Mouse (Mus musculus): ENCODE data around the gene Atp6v0a1.

Gene Atp6v0a1

DNA sequence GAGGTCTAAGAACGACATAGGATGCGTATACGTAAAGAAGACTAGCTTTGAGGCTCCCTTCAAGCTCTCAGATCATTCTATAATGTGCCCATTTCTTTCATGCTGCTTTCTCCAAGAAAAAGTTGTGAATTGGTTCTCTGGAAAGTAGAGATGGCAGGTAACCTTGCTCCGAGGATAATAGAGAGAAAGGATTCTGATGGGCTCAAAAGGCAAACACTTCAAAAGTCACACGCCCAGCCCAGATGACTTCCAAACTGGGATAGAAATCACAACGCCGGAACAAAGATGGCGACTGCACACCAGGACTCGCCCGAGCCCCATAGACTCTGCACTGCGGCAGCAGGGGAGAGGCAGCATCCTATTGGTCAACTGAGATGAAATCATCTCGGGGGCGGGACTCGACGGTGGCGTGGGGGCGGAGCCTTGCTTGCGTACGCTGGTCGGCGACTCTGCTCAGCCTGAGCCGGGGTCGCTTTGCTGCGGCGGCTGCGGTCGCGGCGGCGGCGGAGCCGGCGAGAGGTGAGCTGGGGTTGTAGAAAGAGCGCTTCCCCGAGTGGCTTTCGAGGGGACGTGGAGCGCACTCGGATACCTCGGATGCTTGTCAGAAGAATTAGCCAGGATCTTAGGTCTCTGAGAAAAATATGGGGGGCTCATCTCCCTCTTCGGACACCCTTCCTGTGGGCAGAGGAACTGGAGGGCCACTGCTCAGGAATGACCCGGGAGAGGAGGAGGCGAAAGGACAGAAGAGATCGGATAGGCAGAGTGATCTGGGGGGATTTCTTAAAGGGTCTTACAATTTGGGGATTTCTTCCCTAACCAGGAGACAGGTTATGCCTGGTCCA is at the start of gene Atp6v0a1:
Gene Atp6v0a1, plus strand, starts transcription at position 407 of the 842 bp plus-strand sequence.
- peak; percentile 96 for DNase-seq (ENCODE audit: low read depth, low spot score)

DNA sequence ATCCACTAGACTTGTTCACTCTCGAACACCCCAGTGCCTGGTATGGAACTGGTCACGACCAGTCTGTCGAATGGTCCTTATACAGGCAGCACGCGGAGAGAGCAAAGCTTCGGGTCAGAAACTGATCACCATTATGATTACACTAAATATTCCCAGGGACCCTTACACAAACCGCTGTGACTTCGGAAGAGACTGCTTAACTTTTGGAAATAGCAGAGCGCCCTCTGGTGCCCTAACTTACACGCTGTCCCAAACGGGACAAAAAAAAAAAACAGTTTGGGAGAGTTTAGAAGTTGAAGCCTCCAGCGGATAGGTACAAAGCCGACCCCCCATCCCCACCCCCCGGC is 49.8 kb upstream of the Atp6v0a1 start:
- DNase-seq (ENCODE audit: low read depth, low spot score) = no peak

DNA sequence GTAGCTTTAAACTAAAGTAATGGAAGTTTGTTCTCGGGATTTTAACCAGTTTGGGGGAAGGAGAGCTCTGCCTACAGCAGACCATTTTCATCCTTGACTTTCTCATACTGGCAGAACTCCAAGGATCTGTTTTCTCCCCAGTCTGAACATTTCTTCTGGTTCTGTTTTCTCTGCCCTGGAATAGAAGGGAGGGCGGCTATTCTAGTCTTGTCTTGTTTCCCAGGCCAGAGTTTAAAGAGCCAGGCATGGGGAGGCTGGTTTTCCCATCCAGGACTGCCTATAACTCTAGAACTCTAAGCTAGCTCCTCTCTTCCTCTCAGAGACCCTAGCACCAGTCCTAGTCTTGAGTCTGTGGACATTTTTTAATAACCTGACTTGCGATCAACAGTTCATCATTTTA is 49.4 kb upstream of the Atp6v0a1 start:
- DNase-seq (ENCODE audit: low read depth, low spot score) = no peak

DNA sequence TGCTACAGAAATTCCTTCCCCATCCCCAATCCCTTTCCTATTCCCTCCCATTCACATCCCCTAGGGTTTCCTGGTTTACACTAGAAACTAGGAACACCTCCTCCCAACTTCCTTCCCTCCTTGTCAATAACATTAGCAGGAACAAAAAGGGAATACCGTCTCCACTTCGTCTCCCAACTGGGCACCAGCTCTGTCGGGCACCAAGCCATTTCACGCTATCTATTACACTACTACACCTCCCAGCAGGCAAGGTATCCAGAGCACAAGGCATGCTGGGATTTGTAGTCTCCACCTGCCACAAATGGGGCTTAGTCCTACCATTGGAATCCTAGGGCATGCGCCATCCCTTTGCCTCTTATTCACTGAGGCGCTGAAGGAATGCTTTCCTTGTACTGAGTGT is 48.7 kb upstream of the Atp6v0a1 start:
- DNase-seq (ENCODE audit: low read depth, low spot score) = peak; percentile 83

DNA sequence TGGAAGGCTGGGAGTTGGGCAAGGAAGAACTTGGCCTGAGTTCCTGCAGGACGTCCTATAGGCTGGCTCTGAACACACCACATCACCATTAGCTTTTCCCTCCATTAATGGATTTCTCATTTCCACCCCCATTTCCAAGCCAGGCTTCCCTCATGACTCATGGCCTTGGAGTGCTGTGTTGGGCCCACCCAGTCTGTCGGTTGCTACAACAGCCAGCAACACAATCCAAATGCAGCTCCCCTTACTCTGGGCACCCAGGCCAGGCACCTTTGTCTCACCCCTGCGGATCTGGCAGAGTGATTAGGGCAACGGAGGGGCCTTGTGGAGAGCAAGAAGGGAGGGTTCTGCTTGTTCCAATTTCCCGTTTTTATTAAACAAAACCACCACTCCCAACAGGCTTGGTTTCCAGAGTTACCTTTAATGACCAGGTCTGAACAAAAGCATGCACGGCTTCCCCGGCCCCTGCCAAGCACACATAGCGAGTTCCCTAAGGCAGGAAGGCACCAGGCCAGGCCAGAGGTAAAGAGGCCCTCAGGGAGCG is 46.8 kb upstream of the Atp6v0a1 start:
- peak; percentile 75 for DNase-seq (ENCODE audit: low read depth, low spot score)

DNA sequence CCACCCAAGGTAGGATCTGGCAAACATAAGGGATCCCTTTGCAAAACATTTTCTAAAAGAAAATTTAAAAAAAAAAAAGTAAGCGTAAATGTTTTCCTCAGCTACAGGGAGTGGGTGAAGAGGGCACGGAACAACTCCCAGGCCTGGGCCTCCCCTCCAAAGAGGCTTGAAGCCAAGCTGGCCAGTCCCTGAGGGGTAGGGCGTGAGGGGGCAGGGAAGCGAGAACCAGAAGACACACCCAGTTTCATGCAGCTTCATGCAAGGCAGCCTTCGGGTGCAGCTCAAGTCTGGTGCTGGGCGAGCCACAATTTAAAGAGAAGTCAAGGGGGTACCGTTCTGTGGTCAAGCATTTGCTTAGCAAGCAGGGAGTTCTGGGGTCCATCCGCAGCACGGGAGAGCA is 45.6 kb upstream of the Atp6v0a1 start:
- DNase-seq (ENCODE audit: low read depth, low spot score) = no peak

DNA sequence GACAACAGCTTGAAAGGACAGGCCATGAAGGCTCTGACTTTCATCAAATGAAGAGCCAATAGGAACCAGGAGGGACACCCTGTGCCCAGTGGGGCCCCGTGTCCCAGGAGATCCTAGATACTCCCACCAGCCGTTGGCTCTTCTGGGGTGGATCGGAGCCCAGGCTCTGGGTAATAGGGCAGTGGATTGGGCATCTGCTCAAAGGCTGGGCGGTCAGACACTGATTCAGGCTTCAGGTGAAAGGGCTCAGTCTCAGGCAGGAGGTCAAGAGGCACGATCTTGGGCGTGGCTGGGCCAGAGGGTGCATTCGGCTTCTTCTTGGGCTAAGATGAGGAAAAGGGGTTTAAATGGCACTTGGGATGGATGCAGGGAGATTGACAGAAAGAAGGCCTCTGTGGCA is 45.1 kb upstream of the Atp6v0a1 start:
- no peak for DNase-seq (ENCODE audit: low read depth, low spot score)

DNA sequence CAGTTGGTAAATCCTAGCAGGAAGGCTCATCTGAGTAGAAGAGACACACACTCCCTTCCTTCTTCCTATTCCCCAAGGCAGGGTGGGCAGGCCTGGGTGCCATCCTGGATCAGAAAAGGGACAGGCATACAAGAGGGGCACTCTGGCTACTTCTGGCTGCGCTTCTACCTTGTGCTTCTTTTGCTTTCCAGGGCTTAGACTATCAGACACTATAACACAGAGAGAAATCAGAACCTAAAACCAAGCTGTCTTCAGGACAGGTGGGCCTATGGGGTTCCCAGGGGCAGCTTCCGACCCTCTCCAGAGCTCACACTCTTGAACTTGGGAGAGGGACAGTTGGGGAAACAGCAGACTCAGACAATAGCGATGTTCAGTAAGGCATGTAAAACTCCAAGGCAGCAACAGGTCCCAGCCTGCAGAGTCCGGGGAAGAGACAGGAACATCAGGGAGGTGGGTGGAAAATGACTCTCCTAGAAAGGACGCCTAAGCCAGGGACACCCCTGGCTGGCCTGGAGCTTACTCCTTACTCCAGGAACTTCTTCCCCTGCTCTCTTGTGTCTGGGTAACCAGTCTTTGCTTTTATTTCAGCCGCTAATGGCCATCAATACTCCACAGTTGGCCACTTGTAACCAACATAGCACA is 44.2 kb upstream of the Atp6v0a1 start:
- no peak for DNase-seq (ENCODE audit: low read depth, low spot score)

DNA sequence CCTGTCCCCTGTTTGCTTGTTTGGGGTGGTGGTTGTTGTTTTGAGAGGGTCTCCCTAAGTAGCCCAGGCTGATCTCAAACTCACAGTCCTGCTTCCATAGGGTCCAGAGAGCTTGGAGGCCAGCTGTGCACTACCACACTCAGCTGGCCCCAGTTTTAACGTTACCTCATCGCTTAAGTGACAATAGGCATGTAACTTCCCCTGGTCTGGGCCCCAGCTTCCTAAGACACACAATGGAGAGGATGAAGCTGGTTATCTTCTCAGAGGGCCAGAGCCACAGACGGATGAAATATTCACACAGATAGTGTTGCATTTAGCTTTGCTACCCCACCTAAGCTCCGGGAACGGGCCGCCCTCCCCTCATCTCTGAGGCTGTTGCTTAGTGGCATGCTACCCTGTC is 43.5 kb upstream of the Atp6v0a1 start:
- no peak for DNase-seq (ENCODE audit: low read depth, low spot score)

DNA sequence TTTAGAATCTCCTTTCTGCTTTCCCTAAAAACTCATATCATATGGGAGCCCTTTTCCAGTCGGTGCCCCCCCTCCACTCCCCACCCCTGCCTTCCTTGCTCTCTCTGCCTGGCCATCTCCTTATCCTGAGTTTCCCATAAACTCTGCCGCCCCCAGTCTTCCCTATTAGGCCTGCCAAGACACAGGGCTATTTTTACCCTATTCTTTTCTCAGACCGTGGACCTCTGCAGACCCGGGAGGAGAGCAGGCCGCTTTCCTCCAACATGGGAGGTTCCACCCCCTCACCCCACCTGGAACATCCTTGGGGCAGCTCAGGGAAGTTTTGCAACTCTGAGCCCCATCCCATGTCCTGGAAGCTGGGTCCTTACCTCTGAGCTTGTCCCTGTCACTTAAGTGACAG is 41.9 kb upstream of the Atp6v0a1 start:
- no peak for DNase-seq (ENCODE audit: low read depth, low spot score)

DNA sequence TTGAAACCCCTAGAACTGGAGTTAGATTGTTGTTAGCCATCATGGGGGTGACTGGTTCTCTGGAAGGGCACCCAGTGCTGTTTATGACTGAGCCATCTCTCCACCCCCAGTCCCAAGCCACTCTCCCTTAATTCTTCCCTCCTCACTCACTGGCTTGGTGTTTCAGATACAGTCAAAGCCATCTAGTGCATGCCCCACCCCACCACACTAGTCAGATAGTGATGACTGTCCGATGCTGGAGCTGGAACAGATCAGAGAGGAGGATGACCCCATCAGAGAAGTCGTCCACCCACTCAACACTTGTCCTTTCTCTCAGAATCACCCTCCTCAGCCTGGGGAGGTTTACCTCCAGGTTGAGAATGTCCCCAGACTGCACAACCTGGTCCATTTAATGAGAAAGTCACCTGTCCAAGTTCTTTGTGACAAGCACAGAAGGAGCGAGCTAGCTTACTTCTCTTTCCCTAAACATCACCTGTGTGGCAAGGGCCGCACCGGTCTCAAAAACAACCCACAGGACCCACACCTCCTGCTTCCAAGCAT is 41.3 kb upstream of the Atp6v0a1 start:
- no peak for DNase-seq (ENCODE audit: low read depth, low spot score)

DNA sequence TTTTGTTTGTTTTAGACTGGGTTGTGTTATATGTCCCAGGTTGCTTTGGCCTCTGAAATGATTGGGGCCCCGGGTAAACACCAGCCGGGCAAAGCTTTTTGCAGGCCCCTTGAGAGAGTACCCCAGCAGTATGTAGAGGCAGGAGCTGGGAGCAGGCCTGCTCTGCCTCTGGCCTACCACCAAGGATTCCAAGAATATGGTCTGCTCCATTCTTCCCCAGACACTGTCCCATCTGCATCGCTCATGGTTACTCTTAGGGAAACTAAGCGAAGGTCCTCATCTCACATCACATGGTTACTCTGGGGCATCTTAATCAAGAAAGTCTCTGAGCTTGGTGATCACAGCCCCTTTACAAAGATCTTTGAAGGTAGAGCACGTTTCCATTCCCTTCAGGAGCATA is 40.8 kb upstream of the Atp6v0a1 start:
- no peak for DNase-seq (ENCODE audit: low read depth, low spot score)

DNA sequence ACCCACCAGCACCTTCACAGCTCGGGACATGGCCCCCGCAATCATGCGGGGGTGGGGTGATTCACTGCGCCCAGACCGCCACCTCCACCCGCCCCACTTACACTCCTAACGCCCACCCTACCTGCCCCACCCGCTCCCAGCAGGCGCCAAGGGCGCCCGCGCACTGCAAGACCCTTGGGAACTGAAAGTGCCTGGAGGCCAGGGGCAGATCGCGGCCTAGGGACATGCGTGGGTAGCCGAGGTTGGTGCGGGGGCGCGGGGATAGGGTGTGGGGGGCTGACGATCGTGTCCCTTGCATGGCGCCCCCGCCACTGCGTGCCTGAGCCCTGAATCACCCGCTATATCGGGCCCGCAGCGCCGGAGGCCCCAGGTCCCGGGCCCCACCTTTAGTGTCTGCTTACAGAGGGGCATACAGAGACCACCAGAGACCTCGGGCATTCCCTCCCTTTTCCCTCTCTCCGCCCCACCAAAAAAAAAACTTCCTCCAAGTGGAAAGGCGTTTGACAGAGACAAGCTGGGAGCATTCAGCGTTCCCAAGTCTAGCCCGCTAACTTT is 40.0 kb upstream of the Atp6v0a1 start:
- no peak for DNase-seq (ENCODE audit: low read depth, low spot score)

DNA sequence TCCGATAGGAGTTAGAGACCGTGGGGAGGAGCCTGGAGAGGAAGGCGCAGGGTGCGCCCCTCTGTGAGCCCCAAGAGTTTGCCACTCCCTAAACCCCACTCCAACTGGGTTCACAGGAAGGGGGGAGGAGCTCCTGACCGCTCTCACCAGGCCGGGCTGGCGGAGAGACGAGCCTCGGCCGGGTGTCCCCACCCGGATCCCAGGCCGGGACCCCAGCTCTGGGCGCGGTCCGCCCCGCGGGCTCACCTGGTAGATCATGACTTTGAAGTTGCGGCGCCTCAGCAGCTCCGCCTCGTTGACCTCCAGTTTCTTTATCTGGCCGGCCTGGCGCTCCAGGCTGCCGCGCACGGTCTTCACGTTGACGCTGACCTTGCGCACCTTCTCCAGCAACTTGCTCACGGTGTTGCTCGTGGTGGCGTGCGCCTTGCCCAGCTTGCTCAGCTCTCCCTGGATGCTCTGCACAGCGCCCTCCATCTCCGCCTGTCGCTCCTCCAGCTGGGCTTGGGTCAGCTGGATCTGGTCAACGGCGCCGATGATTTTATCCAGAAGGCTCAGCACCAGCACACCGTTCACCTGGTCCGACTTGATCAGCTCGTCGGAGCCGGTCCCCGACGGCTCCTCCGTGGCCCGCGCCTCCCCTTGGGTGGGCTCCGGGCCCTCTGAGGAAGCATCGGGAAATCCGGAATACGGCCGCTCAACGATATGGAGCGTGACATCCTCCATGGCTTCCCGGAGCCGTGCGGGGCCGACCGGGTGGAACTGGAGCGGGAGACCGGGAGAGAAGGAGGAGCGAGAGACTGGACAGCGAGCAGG is 39.3 kb upstream of the Atp6v0a1 start:
- peak; percentile 76 for DNase-seq (ENCODE audit: low read depth, low spot score)

DNA sequence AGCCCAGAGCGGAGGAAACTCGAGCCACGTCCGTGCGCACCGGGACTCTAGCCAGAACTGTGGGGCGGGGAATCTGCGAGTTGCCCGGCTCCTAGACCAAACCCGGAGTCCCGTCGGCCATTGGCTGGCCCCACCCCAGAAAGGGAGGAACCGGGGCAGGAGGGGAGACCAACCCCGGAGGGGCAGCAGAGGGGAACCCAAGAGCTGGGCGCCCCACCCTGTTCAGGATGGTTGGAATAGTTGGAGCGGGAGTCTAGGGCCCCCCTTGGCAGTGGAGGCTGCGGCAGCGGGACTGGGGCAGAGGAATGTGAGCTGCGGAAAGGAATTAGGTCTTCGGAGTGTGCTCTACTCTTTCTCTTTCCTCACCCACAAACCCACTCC is 38.7 kb upstream of the Atp6v0a1 start, which contains the start of gene Cavin1:
Gene Cavin1, minus strand, starts transcription at position 331 of the 381 bp plus-strand sequence.
- DNase-seq (ENCODE audit: low read depth, low spot score) = peak; percentile 96

DNA sequence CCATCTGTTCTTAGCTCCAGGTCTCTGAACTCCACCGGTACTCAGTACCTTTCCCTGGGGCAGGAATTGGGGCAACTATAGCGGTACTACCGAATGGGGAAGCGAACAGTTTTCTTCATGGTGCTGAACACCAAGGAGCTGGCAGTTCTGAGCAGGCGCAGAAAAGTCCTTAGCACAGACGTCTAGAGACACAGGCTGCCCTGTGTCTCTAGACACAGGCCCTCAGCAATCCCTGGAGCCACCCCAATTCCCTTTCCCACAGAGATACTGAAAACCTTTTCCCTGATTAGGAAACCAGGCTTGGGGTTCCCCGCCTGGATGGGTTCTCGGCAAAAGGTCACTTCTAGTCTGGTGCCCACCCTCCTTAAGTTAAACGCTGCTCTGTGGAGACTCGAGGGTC is 37.8 kb upstream of the Atp6v0a1 start:
- DNase-seq (ENCODE audit: low read depth, low spot score) = no peak

DNA sequence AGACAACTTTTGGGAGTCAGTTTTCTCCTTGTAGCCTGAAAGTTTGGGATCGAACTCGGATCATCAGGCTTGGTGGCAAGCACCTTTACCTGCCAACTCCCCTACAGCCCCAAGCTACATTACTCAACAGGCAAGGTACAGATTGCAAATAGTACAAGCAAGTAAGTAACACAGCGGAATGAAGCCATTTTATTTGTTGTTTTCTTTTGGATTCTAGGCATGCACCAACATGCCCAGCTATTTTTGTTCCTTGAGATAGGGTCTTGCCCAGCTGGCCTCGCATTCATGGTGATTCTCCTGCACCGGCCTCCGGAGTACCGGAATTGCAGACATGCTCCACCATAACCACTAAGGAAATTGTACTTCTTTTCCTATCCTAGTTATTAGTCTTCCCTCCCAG is 36.0 kb upstream of the Atp6v0a1 start:
- no peak for DNase-seq (ENCODE audit: low read depth, low spot score)

DNA sequence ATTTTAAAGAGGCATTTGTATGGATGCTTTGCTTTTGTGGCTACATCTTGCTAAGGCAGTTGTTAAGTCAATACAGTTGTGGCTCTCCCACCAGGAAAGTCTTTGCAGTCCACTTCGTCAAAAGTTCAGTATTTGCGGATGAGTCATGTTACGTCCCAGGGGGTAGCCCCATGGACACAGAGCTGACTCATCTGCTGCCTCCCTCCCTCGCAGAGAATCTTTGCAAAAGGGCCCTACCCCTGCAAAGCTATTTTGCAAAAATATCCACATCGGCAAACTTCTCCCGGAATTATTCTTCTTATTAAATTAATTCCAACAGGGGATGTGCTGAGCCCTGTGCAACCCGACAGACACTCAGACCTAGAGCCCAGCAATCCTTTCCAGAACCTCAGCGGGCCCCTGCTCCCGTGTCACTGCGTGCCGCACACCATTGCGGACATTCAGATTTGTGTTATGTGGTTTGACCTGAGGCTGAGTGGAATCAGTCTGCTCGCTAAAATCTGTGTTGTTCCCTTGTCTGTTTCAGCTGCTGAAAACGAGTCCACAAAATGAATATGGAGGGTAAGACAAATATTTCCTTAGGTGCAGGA is 34.8 kb upstream of the Atp6v0a1 start:
- peak; percentile 68 for DNase-seq (ENCODE audit: low read depth, low spot score)

DNA sequence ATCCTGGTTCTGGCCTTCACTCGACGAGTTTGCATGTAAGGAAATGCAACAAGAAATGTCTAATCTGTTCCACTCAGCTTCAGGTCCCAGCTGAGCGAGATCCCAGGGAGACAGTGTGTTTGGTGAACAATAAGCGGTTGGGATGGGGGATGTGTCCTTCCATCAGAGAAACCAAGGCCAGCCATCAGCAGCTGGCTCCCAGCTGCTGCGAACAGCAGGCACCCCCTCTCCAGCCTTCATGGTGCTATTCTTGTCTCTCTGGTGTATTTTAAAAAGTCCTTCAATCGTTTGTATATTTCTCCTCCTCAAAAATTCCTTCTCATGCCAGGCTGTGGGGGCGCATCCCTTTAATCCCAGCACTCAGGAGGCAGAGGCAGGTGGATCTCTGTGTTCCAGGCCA is 34.0 kb upstream of the Atp6v0a1 start:
- no peak for DNase-seq (ENCODE audit: low read depth, low spot score)

DNA sequence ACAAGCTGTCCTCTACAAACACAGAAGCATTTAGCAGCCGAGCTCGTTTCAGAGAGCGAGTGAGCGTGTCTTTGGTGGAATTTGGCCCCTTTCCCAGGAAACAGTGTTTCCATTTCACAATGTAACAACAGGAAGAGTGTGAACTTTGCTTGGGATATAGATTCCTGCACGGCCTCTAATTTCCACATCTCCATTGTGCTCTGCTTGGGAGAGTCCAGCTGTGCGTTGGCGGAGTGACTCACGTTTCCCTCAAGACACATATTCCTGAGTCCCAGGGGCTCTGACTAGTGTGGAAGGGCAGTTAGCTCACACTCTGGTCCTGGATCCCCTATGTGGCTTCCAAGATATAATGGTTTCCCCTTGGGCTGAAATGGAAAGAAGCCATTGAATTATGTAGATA is 29.4 kb upstream of the Atp6v0a1 start:
- peak; percentile 71 for DNase-seq (ENCODE audit: low read depth, low spot score)

DNA sequence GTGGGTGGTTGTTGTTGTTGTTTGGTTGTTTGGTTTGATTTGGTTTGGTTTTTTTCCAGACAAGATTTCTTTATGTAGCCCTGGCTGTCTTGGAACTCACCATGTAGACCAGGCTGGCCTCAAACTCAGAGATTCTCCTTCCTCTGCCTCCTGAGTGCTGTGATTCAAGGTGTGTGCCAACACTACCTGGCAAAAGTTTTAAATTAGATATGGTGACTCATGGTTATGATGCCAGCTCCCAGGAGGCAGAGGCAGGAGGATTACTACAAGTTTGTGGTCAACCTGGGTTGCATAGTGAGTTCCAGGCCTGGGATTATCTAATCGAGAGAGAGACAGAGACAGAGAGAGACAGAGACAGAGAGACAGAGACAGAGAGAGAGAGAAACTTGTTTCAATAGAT is 28.8 kb upstream of the Atp6v0a1 start:
- DNase-seq (ENCODE audit: low read depth, low spot score) = no peak
